Mouse (Mus musculus) hindbrain, embryonic 12.5 days (tissue): ENCODE measurements around the gene Map4. TPM values are rescaled to one million over a fixed set of nuclear protein-coding genes. Genes with fewer than 3 reads are reported as not detected.

Experiments
- ATAC-seq: fragments of 200-750 bp; cut with Nextera tagmentation; 2 replicates; pipeline ENCODE4 v1.8.0; 2017; ENCODE audit warnings: moderate TSS enrichment; ENCODE audit not compliant: low FRiP score
- H3K27ac ChIP-seq: fragments of 300-500 bp; sonication (generic); 2 replicates; pipeline ENCODE4 v1.5.1; 2016; ENCODE audit warnings: mild to moderate bottlenecking
- H3K27me3 ChIP-seq: fragments of 300-500 bp; sonication (generic); 2 replicates; pipeline ENCODE4 v1.6.1; 2016; ENCODE audit warnings: mild to moderate bottlenecking
- H3K36me3 ChIP-seq: fragments of 300-500 bp; sonication (generic); 2 replicates; pipeline ENCODE4 v1.6.1; 2016; ENCODE audit warnings: mild to moderate bottlenecking
- H3K4me1 ChIP-seq: fragments of 300-500 bp; sonication (generic); 2 replicates; pipeline ENCODE4 v1.6.1; 2016
- H3K4me2 ChIP-seq: fragments of 300-500 bp; sonication (generic); replicated peaks from 2 replicates; pipeline ENCODE4 v1.6.1; 2016; ENCODE audit warnings: mild to moderate bottlenecking
- H3K4me3 ChIP-seq: fragments of 300-500 bp; sonication (generic); 2 replicates; pipeline ENCODE4 v1.5.1; 2016; ENCODE audit warnings: mild to moderate bottlenecking
- H3K9ac ChIP-seq: fragments of 300-500 bp; sonication (generic); 2 replicates; pipeline ENCODE4 v1.6.1; 2016; ENCODE audit warnings: mild to moderate bottlenecking, moderate library complexity
- H3K9me3 ChIP-seq: fragments of 300-500 bp; sonication (generic); replicated peaks from 2 replicates; pipeline ENCODE4 v1.6.1; 2016; ENCODE audit warnings: mild to moderate bottlenecking
- WGBS: fragments of 180-500 bp; shearing (Covaris S2); methylation state at CpG from one replicate; pipeline ENCODE4 v1.1.7; 2016; 5-methylcytosine and 5-hydroxymethylcytosine counted together
- polyA plus RNA-seq: library from polyadenylated mRNA; unstranded; fragments of >200 nt; fragmentation: Nextera tagmentation; extraction: Ambion mirVana; gene quantifications from 2 replicates; pipeline ENCODE4 v1.2.1, GENCODE M21; 2016

The Map4 gene
- polyA plus RNA-seq, 1 experiment from 2014 or later = 137 TPM

DNA sequence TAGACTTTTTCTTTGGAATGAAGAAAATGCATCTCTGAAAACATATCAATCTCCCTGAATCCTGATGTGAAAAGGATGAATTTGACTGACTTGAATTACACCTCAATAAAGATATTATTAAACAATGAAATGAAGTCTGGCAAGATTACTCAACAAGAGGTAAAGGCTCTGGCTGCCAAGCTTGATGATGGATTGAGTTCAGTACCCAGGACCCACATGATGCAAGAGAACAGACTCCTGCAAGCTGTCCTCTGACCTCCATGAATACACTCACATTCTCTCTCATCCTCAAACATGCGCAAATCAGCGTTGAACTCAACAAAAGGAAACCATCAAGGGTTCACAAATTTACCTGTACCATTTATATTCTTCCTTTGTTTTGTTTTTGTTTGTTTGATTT lies 90.9 kb downstream of the Map4 start:
- Histone ChIP-seq H3K27ac (no peak overlapping the region), H3K9ac (no peak overlapping the region)
- WGBS = 92% methylated on average over 2 of the region's 2 CpGs

DNA sequence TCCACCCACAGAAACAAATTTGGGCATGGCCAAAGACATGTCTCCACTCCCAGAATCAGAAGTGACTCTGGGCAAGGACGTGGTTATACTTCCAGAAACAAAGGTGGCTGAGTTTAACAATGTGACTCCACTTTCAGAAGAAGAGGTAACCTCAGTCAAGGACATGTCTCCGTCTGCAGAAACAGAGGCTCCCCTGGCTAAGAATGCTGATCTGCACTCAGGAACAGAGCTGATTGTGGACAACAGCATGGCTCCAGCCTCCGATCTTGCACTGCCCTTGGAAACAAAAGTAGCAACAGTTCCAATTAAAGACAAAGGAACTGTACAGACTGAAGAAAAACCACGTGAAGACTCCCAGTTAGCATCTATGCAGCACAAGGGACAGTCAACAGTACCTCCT lies 103.8 kb downstream of the Map4 start:
- no peaks in the 10 kb centered on the region for H3K27me3 ChIP-seq
- no peak overlapping the region for H3K27ac ChIP-seq
- no peaks in the 10 kb centered on the region for H3K4me1 ChIP-seq
- no peak overlapping the region for H3K4me2 ChIP-seq
- no peak overlapping the region for H3K4me3 ChIP-seq
- H3K9ac ChIP-seq = no peak overlapping the region
- no peak for ATAC-seq
- 87% methylated on average over 4 of the region's 4 CpGs for WGBS
- peaks cover 49% of the 10 kb centered on the region for H3K36me3 ChIP-seq
- no peaks in the 10 kb centered on the region for H3K9me3 ChIP-seq

More for the DNA sequence above, 90.9 kb downstream of the Map4 start:
- Histone ChIP-seq H3K4me3 (no peak overlapping the region), H3K9me3 (no peaks in the 10 kb centered on the region), H3K36me3 (no peaks in the 10 kb centered on the region), H3K27me3 (no peaks in the 10 kb centered on the region), H3K4me2 (no peak overlapping the region), H3K4me1 (0 out of 2 replicates have a peak, but pooled peaks cover 2% of the 10 kb centered on the region)
- ATAC-seq = no peak

DNA sequence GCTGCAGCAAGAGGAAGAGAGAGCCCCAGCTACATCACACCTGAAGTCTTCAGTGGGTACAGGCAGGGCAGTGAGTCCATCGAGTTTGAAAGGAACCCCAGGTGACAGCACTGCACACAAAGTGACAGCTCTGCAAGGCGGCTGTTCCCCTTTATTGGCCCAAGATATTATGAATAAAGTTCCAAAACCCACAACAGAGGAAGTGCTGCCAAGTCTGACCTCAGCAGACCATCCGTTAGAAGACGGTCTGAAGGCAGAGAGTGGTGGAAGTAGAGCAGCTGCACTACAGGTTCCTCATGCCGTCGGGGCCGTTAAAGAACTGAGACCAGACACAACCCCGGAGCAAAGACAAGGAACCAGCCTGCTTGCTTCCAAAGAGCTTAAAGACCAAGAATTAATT lies 106.6 kb downstream of the Map4 start:
- Histone ChIP-seq H3K27ac (no peak overlapping the region), H3K36me3 (peaks cover 53% of the 10 kb centered on the region), H3K9me3 (no peaks in the 10 kb centered on the region), H3K9ac (no peak overlapping the region), H3K4me1 (no peaks in the 10 kb centered on the region), H3K4me3 (no peak overlapping the region), H3K4me2 (no peak overlapping the region), H3K27me3 (no peaks in the 10 kb centered on the region)
- no peak for ATAC-seq
- WGBS = 91% methylated on average over 8 of the region's 8 CpGs

DNA sequence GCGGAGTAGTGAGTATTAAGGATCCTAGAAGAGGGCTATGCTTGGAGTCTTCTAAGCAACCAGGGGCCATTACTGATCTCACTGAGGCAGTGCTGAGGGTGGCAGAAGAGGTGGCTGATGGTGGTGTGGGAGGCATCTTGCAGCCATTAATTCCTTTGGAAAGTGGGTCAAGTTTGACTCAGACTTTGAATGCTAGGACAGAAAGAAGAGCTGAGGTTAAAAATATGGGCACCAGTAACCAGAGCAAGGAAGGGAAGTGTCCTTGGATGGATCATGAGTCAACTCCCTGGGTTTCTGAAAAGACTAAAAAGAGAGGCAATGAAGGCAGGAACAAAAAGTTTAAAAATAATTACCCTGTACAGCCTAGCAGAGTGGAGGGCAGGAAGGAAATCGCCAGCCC lies 107.2 kb downstream of the Map4 start:
- no peak for ATAC-seq
- H3K4me2 ChIP-seq = no peak overlapping the region
- no peaks in the 10 kb centered on the region for H3K9me3 ChIP-seq
- 100% methylated on average over 2 of the region's 2 CpGs for WGBS
- H3K27me3 ChIP-seq = no peaks in the 10 kb centered on the region
- no peak overlapping the region for H3K27ac ChIP-seq
- no peak overlapping the region for H3K9ac ChIP-seq
- H3K4me1 ChIP-seq = no peaks in the 10 kb centered on the region
- no peak overlapping the region for H3K4me3 ChIP-seq
- peaks cover 53% of the 10 kb centered on the region for H3K36me3 ChIP-seq

GRCm38 (mm10) chr9:110044373-110044772 lies 113.1 kb downstream of the Map4 start:
- Histone ChIP-seq H3K27ac (no peak overlapping the region), H3K27me3 (no peaks in the 10 kb centered on the region), H3K4me1 (peaks cover 5% of the 10 kb centered on the region; the same call in 1 of the 2 replicates), H3K36me3 (peaks cover 11% of the 10 kb centered on the region; the same call in 1 of the 2 replicates), H3K9ac (no peak overlapping the region), H3K4me2 (no peak overlapping the region), H3K9me3 (no peaks in the 10 kb centered on the region), H3K4me3 (no peak overlapping the region)
- 94% methylated on average over 4 of the region's 4 CpGs for WGBS
- no peak for ATAC-seq

DNA sequence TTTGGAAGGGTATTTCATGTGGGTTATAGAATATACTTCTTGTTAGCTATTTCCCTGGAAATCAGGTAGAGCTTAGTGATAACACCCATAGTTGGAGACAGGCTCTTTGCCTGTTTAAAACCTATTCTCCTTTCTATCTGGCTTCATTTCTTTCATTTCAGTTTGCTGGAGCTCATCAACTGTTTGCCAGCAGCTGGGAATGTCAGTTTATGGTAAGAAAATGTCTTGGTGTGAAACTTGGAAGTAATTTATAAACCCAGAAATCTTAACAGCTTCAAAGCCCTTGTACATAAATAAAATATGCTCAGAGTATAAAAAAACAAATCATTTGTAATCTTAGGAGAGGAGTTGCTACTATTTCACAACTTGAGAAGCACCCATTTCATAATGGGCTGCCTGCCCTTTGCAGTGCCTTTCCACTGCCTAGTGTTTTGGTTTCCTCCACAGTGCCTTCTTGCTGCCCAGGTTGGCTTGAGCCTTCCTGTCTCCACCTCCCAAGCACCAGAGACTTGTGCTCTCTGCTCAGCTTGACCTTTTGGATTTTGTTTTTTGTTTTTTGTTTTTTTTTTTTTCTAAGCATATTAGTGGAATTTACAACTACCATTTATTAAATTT lies 114.6 kb downstream of the Map4 start:
- Histone ChIP-seq H3K27me3 (no peaks in the 10 kb centered on the region), H3K4me3 (no peak overlapping the region)
- ATAC-seq = no peak

GRCm38 (mm10) chr9:110047260-110047659 lies 116.0 kb downstream of the Map4 start:
- H3K27ac ChIP-seq = no peak overlapping the region
- no peaks in the 10 kb centered on the region for H3K36me3 ChIP-seq
- no peak for ATAC-seq
- peaks cover 18% of the 10 kb centered on the region for H3K4me1 ChIP-seq
- H3K4me3 ChIP-seq = no peak overlapping the region
- no peaks in the 10 kb centered on the region for H3K9me3 ChIP-seq
- H3K4me2 ChIP-seq = no peak overlapping the region
- H3K27me3 ChIP-seq = no peaks in the 10 kb centered on the region
- no peak overlapping the region for H3K9ac ChIP-seq

More for the DNA sequence above, 114.6 kb downstream of the Map4 start:
- no peak overlapping the region for H3K27ac ChIP-seq
- no peak overlapping the region for H3K4me2 ChIP-seq
- no peaks in the 10 kb centered on the region for H3K9me3 ChIP-seq
- H3K4me1 ChIP-seq = peaks cover 5% of the 10 kb centered on the region; the same call in 1 of the 2 replicates
- H3K9ac ChIP-seq = no peak overlapping the region
- H3K36me3 ChIP-seq = no peaks in the 10 kb centered on the region

DNA sequence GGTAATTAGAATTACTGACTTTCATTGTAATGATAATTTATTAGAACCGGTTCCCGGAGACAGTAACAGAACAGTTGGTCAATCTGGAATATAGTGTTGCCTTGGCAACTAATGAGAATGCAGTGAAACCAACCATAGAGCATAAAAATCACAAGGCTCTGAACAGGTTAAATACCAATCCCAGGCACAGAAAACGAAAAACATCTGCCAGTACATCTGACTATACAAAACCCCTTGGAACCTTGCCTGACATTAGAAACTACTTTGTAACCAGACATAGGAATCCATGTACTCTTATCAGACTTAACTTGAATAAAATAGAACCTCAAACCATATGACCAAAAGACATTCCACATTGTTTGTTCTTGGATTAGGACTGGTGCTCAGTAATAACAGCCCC lies 116.6 kb downstream of the Map4 start:
- Histone ChIP-seq H3K4me1 (peaks cover 24% of the 10 kb centered on the region), H3K9ac (no peak overlapping the region), H3K27ac (no peak overlapping the region), H3K36me3 (no peaks in the 10 kb centered on the region), H3K9me3 (no peaks in the 10 kb centered on the region), H3K27me3 (no peaks in the 10 kb centered on the region), H3K4me3 (no peak overlapping the region), H3K4me2 (no peak overlapping the region)
- ATAC-seq = peak; percentile 20; the same call in 1 of the 2 replicates
- WGBS = 29% methylated on average over 3 of the region's 3 CpGs

- no peak for ATAC-seq
- H3K4me2 ChIP-seq = peak overlapping the region; percentile 55
- no peaks in the 10 kb centered on the region for H3K36me3 ChIP-seq
- H3K27me3 ChIP-seq = no peaks in the 10 kb centered on the region
- no peak overlapping the region for H3K9ac ChIP-seq
- no peaks in the 10 kb centered on the region for H3K9me3 ChIP-seq
- no peak overlapping the region for H3K4me3 ChIP-seq
- peak overlapping the region; percentile 97; the same call in 1 of the 2 replicates for H3K27ac ChIP-seq
- peaks cover 50% of the 10 kb centered on the region for H3K4me1 ChIP-seq
Observed at GRCm38 (mm10) chr9:110051184-110051583, 119.9 kb downstream of the Map4 start.

GRCm38 (mm10) chr9:110051869-110052661 lies 120.8 kb downstream of the Map4 start:
- H3K36me3 ChIP-seq = no peaks in the 10 kb centered on the region
- no peaks in the 10 kb centered on the region for H3K9me3 ChIP-seq

DNA sequence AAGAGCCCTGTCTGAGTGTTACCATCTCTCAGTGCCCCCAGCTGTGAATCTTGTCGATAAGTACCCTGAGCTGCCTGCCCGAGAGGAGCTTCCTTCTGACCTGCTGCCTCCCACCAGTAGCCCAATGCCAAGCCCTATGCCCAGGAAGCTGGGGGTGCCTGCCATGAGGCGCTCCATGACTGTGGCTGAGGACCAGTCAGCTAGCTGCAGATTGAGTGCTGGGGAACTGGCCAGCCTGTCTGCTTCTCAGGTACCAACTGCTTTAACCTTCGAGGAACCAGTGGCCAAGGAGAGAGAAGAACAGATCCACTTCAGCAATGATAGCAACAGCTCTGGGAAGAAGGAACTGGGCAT lies 121.7 kb downstream of the Map4 start:
- Histone ChIP-seq H3K4me3 (peak overlapping the region; percentile 35), H3K4me2 (peak overlapping the region; percentile 55), H3K36me3 (no peaks in the 10 kb centered on the region), H3K4me1 (peaks cover 59% of the 10 kb centered on the region), H3K9ac (peak overlapping the region; percentile 61), H3K27me3 (no peaks in the 10 kb centered on the region), H3K27ac (peak overlapping the region; percentile 97), H3K9me3 (no peaks in the 10 kb centered on the region)
- 0 out of 2 replicates have a peak, but pooled peaks have one; percentile 32 for ATAC-seq
- WGBS = 47% methylated on average over 4 of the region's 4 CpGs

More at GRCm38 (mm10) chr9:110051869-110052661, 120.8 kb downstream of the Map4 start:
- 13% methylated on average over 23 of the region's 23 CpGs for WGBS
- Histone ChIP-seq H3K27me3 (no peaks in the 10 kb centered on the region), H3K27ac (peak overlapping the region; percentile 97), H3K4me1 (peaks cover 56% of the 10 kb centered on the region), H3K4me3 (peak overlapping the region; percentile 35), H3K4me2 (peak overlapping the region; percentile 55), H3K9ac (peak overlapping the region; percentile 61)
- no peak; the same call in 1 of the 2 replicates for ATAC-seq

GRCm38 (mm10) chr9:110053305-110054079 lies 122.2 kb downstream of the Map4 start:
- no peaks in the 10 kb centered on the region for H3K27me3 ChIP-seq
- no peaks in the 10 kb centered on the region for H3K9me3 ChIP-seq
- ATAC-seq = peak; percentile 89
- H3K27ac ChIP-seq = peak overlapping the region; percentile 97
- H3K4me1 ChIP-seq = peaks cover 54% of the 10 kb centered on the region
- H3K4me3 ChIP-seq = peak overlapping the region; percentile 35
- H3K36me3 ChIP-seq = no peaks in the 10 kb centered on the region
- 21% methylated on average over 8 of the region's 8 CpGs for WGBS
- H3K4me2 ChIP-seq = peak overlapping the region; percentile 55
- peak overlapping the region; percentile 61 for H3K9ac ChIP-seq
